Mouse (Mus musculus) heart, embryonic 14.5 days (tissue): ENCODE results near the gene Fam229b. TPM values are rescaled to one million over a fixed set of nuclear protein-coding genes. Genes with fewer than 3 reads are reported as not detected.

ENCODE experiments used
- ATAC-seq: fragments of 200-750 bp; cut with Nextera tagmentation; 2 replicates; pipeline ENCODE4 v1.8.0; 2017; ENCODE audit warnings: low read depth, moderate TSS enrichment; ENCODE audit not compliant: insufficient number of reproducible peaks, insufficient read depth, low FRiP score
- H3K27ac ChIP-seq, 2 experiments: fragments of 200-500 bp in 1 of 2; fragments of 300-500 bp in 1 of 2; sonication (generic) in 1 of 2; replicated peaks in 1 of 2; 2 replicates each; pipeline ENCODE4 v1.5.1; 2012 to 2014; ENCODE audit warnings: low read depth in 2 of 2, low read length in 2 of 2, control low read depth in 1 of 2, mild to moderate bottlenecking in 1 of 2, mixed read lengths in 1 of 2; ENCODE audit not compliant: control insufficient read depth in 1 of 2, insufficient read depth in 1 of 2
- H3K27me3 ChIP-seq: fragments of 300-500 bp; sonication (generic); 2 replicates; pipeline ENCODE4 v1.6.1; 2014; ENCODE audit warnings: mild to moderate bottlenecking, low read length, control low read depth; ENCODE audit not compliant: control insufficient read depth, insufficient read depth
- H3K36me3 ChIP-seq: fragments of 300-500 bp; sonication (generic); 2 replicates; pipeline ENCODE4 v1.6.1; 2014; ENCODE audit warnings: mild to moderate bottlenecking, control low read depth, low read length, mixed read lengths; ENCODE audit not compliant: control insufficient read depth, insufficient read depth
- H3K4me1 ChIP-seq, 2 experiments: fragments of 200-500 bp in 1 of 2; fragments of 300-500 bp in 1 of 2; sonication (generic) in 1 of 2; 2 replicates each; pipeline ENCODE4 v1.6.1; 2012 to 2014; ENCODE audit warnings: low read length in 2 of 2, control low read depth in 1 of 2, mixed read lengths in 1 of 2; ENCODE audit not compliant: control insufficient read depth in 2 of 2, insufficient read depth in 2 of 2
- H3K4me2 ChIP-seq: fragments of 300-500 bp; sonication (generic); 2 replicates; pipeline ENCODE4 v1.6.1; 2014; ENCODE audit warnings: mild to moderate bottlenecking, low read length
- H3K4me3 ChIP-seq, 2 experiments: fragments of 200-500 bp in 1 of 2; fragments of 300-500 bp in 1 of 2; sonication (generic) in 1 of 2; 2 replicates each; pipeline ENCODE4 v1.5.1; 2012 to 2014; ENCODE audit warnings: low read length in 2 of 2, mild to moderate bottlenecking in 2 of 2, control low read depth in 1 of 2, low read depth in 1 of 2, moderate library complexity in 1 of 2; ENCODE audit not compliant: control insufficient read depth in 1 of 2, insufficient read depth in 1 of 2
- H3K9ac ChIP-seq: fragments of 300-500 bp; sonication (generic); 2 replicates; pipeline ENCODE4 v1.6.1; 2014; ENCODE audit warnings: mild to moderate bottlenecking, low read length
- H3K9me3 ChIP-seq: fragments of 300-500 bp; sonication (generic); 2 replicates; pipeline ENCODE4 v1.6.1; 2016; ENCODE audit warnings: low read length, control low read depth; ENCODE audit not compliant: control insufficient read depth
- WGBS: fragments of 180-500 bp; shearing (Covaris S2); extraction: QIAGEN DNeasy Blood & Tissue Kit; methylation state at CpG from one replicate; pipeline ENCODE4 v1.1.7; 2014; 5-methylcytosine and 5-hydroxymethylcytosine counted together
- polyA plus RNA-seq: library from polyadenylated mRNA; unstranded; fragments of >200 nt; fragmentation: Nextera tagmentation; extraction: Ambion mirVana; gene quantifications from 2 replicates; pipeline ENCODE4 v1.2.1, GENCODE M21; 2014

Gene Fam229b
- polyA plus RNA-seq, 1 experiment from 2014 or later: 13.0 TPM

DNA sequence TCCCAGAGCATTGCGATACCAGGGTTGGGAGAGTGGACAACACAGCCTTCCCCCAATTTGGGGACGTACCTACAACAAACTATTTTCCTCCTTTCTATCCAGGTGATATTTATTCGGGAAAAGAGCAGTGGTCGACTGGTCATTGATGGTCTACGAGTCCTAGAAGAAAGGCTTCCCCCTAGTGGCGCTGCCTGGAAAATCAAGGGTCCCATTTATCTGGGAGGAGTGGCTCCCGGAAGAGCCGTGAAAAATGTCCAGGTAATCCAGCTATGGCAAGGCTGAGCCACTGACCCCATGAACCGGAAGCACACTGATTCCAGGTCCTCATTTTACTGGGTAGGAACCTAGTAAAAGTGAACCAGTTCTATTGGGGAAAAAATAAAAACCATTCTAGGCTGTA is 36.7 kb downstream of the Fam229b start:
- H3K27ac ChIP-seq: no peak overlapping the region
- WGBS: 75% methylated on average over 9 of the region's 9 CpGs
- H3K4me1 ChIP-seq: no peaks in the 10 kb centered on the region
- ATAC-seq: no peak
- H3K9ac ChIP-seq: no peak overlapping the region
- H3K4me2 ChIP-seq: no peak overlapping the region
- H3K9me3 ChIP-seq: no peaks in the 10 kb centered on the region
- H3K4me3 ChIP-seq: no peak overlapping the region
- H3K27me3 ChIP-seq: no peaks in the 10 kb centered on the region
- H3K36me3 ChIP-seq: peaks cover 74% of the 10 kb centered on the region

DNA sequence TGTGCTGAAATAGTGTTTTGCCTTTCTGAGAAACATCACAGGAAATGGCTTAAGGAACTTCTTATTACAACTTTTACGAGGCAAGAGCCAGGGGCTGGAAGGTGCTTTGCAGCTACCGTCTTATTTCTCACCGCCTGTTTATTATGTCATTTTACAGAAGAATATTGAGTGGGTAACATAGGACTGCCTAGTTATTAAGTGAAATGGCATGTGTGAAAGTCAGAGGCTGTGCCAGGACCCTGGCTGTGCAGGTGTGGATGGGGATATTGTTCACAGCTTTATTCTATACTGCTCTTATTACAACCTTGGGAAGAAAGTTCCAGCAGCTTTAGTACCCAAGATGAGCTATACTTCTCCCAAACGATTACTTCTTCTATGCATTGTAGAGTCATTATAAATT is 61.7 kb downstream of the Fam229b start:
- Histone ChIP-seq H3K9ac (no peak overlapping the region), H3K36me3 (peaks cover 87% of the 10 kb centered on the region), H3K27ac (no peak overlapping the region), H3K4me1 (no peaks in the 10 kb centered on the region), H3K4me3 (no peak overlapping the region), H3K27me3 (no peaks in the 10 kb centered on the region), H3K9me3 (no peaks in the 10 kb centered on the region), H3K4me2 (no peak overlapping the region)
- WGBS: 94% methylated on average over 4 of the region's 4 CpGs
- no peak for ATAC-seq

Other genes starting within 250 kb of the Fam229b start
- gene Lama4, start 168.4 kb downstream of the Fam229b start, polyA plus RNA-seq: 142 and 146 TPM in 2 replicates
- gene Tube1, start 62 bp upstream of the Fam229b start, polyA plus RNA-seq: 7.3 and 8.7 TPM in 2 replicates
- 0.24 and 0.34 TPM in 2 replicates for gene Ccn6, start 29.9 kb upstream of the Fam229b start, polyA plus RNA-seq
- gene Fyn, start 234.9 kb upstream of the Fam229b start, polyA plus RNA-seq: 20.3 and 22.2 TPM in 2 replicates